Mouse (Mus musculus) liver, postnatal 0 days (tissue): ENCODE measurements around the gene Tbx2.

Experiments used
- CTCF ChIP-seq: sonication (generic); IDR thresholded peaks from 2 replicates; pipeline ENCODE4 v1.5.1; 2016; ENCODE audit warnings: antibody characterized with exemption, low read depth
- EP300 ChIP-seq: IDR thresholded peaks from 2 replicates; pipeline ENCODE4 v1.6.1; 2016; ENCODE audit warnings: antibody characterized with exemption, low read depth, mild to moderate bottlenecking

DNA sequence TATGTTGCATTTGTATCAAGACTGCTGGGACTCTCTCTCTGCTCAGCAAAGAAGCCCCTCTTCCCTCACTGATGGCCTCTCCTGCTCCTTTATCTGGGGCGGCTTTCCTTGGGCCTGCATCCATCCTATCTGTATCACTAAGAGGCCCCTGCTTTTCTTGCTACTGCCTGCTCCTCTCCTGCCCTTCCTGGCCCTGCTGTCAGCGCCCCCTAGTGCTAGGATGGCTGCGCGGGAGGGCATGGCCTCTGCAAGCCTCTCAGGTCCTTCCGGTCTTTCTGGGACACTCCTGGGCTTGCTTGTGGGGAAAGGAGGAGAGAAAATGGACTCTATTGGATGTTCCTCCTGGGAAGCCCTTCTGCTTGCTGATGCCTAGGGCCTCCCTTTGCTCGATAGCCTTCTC is 9.2 kb upstream of the Tbx2 start:
- TF ChIP-seq CTCF (peak; percentile 97), EP300 (no peak)
